Mouse (Mus musculus) gastrocnemius, postnatal 10 days (tissue): ENCODE measurements around the gene Fank1. TPM values are rescaled to one million over a fixed set of nuclear protein-coding genes. Genes with fewer than 3 reads are reported as not detected.

Source experiments
- DNase-seq: peaks from one replicate; pipeline ENCODE4 v3.0.0; 2021; ENCODE audit warnings: mixed read lengths
- total RNA-seq, 2 experiments: library from RNA; stranded (reverse); gene quantifications; 2 replicates each; pipeline ENCODE4 v1.2.3; 2021

Gene Fank1
- total RNA-seq, 2 experiments from 2014 or later = 0.38 TPM; not detected in 1

GRCm38 (mm10) chr7:133899391-133899790 is 122.7 kb downstream of the Fank1 start:
- no peak for DNase-seq

- no peak for DNase-seq
These were observed 132.3 kb downstream of the Fank1 start for GRCm38 (mm10) chr7:133908966-133909365.

DNA sequence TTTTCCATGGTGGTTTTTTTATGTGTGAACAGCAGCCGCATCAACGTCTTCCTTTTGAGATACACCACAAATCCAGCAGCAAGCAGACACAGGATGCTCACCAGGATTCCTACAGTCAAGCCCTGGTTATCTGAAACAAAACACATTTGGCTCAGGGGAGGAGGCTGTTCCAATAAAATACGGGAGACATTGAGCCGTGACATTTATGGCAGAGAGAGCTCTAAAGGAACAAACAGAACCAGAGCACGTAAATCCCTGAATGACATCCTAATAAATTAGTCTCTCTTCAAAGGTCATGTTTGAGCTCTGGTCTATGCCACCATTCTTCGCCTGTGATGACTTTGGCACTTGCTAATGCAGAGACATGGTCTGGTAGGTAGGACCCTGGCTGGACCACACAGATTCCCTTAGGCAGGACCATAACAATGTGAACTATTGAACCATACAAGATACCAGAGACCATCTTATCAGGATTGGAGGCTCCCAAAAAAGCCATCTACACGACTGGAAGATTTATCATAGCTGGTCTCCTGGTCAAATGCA is 133.2 kb downstream of the Fank1 start:
- no peak for DNase-seq

DNA sequence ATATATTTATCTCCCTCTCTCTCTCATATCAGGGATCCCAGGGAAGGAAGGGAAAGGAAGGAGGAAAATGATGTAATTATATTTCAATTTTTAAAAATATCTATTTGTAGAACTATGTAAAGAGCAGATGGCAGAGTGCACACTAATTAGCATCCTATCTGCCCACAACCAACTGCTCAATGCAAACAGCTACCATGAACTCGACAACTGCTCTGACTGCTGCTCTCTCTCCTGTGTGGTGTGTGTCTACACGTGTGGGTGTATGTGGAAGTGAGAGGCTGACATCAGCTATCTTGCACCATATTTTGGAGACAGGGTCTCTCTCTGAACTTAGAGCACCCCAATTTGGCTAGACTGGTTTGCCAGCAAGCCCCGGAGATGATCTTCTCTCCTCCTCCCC is 135.2 kb downstream of the Fank1 start:
- no peak for DNase-seq

GRCm38 (mm10) chr7:133916230-133916629 is 139.6 kb downstream of the Fank1 start:
- no peak for DNase-seq

DNA sequence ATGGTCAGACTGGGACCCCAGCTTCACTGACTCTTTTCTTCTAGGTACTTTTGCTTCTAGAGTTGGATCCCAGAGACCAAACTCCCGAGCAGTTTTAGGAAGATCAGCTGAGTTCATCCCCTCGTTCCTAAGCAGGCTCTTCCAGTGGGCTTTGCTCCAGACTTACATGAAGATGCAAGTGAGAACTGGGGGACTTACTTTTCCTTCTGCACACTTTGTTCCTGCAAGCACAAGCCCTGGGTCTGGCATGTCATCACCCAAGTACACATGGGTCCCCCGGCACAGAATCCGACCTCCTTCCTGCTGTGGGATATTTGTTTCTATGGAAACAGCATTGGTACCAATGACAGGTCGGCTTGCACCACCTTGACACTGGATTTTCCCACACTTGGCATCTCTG is 142.6 kb downstream of the Fank1 start:
- no peak for DNase-seq

- DNase-seq = peak; percentile 14
These were observed 143.3 kb downstream of the Fank1 start for GRCm38 (mm10) chr7:133919918-133920317.

DNA sequence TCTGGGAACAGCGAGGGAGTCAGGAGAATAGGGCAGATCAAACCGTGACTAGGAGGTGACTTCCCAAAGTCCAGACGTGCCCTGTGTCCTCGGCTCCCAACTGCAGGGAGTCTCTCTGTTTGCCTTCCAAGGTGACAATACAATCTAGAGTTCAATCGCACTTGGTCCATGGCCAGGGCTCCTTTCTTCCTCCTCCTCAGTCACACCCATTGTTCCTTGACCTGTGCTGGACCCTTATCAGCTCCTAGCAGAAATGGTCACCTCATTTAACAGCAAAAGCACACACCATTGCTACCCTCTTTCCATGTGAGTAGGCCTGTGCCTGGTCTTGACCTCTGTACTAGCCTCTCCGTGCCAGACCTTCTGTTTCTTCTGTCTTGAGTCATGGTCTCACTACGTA is 144.1 kb downstream of the Fank1 start:
- no peak for DNase-seq

DNA sequence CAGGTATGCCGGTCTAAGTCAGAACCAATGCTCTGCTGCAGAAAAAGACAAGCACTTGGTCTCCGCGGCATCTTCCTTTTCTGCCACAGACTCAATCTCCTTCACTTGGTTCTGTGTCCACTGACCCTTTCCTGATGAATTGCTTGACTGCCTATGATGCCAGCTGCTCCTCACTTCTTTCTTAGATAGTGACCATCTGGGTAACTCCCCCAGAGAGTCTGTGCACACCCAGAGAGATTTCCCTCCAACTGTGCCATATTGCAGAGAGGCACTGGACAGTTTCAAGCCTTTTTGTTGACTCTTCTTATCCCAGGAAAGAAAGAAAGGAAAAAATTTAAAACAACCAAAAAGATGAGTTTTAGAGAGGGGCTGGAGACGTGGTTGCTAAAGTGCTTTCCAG is 144.6 kb downstream of the Fank1 start:
- DNase-seq = no peak

- no peak for DNase-seq
These were observed 147.3 kb downstream of the Fank1 start for GRCm38 (mm10) chr7:133923994-133924393.

DNA sequence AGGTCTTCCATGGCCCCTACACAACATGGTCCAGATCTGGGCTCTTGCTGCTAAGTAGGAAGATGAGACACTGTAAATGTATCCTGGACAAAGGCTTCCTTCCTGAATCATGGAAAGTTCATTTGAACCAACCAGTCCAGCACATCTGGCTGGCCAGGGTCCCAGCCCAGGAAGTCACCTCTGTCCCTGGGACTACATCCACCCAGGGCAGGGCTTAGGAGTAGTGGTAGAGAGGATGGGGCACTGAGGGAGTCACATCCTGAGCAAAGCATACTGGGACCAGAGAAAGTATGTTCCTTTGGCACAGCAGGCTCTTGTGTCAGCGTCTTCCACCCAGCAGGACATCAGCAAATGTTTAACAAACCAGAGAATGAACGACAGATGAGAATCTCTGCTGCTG is 149.1 kb downstream of the Fank1 start:
- DNase-seq = no peak

GRCm38 (mm10) chr7:133928981-133929380 is 152.3 kb downstream of the Fank1 start:
- DNase-seq = peak; percentile 15

Other genes with a start within 250 kb of the Fank1 start
- gene Tex36, start 174.7 kb upstream of the Fank1 start, total RNA-seq = not detected
- gene Edrf1, start 139.3 kb upstream of the Fank1 start, total RNA-seq = 10 to 100 TPM; 12.1 to 12.9 TPM
- not detected for gene Mmp21, start 96.8 kb upstream of the Fank1 start, total RNA-seq
- gene Bccip, start 67.5 kb upstream of the Fank1 start, total RNA-seq = 10 to 100 TPM; 54.8 to 57.8 TPM
- 10 to 100 TPM; 15.0 to 16.0 TPM for gene Uros, start 66.8 kb upstream of the Fank1 start, total RNA-seq
- 10 to 100 TPM; 35.0 to 39.0 TPM for gene Dhx32, start 5.9 kb downstream of the Fank1 start, total RNA-seq